Mouse (Mus musculus): ENCODE measurements at regions not wholly inside any gene's neighbourhood (a gene's known extent, or its start where the extent isn't known, plus 50 kb on each side); places are given as distances from the start of the nearest gene placed in this dataset.

- no peak for TF ChIP-seq CTCF (IDR thresholded peaks at IDR 0.05; ENCODE audit: low read depth, low read length)
- no peak for TF ChIP-seq EP300 (IDR thresholded peaks at IDR 0.05; ENCODE audit: insufficient read depth, low read depth, low read length)
Observed at GRCm38 (mm10) chr15:5604732-5605266, 360.8 kb upstream of the Ptger4 start.
